Mouse (Mus musculus) lung, postnatal 0 days (tissue): ENCODE data around the gene Zbtb7a. TPM values are rescaled to one million over a fixed set of nuclear protein-coding genes. Genes with fewer than 3 reads are reported as not detected.
A peak's percentile ranks its signal among the peaks of the same experiment; 100 is the strongest.

Source experiments
- ATAC-seq: fragments of 200-750 bp; cut with Nextera tagmentation; 2 replicates; pipeline ENCODE4 v1.8.0; 2017; ENCODE audit warnings: moderate library complexity
- DNase-seq: peaks from one replicate; pipeline ENCODE4 v3.0.0-alpha.2; 2016; ENCODE audit warnings: low spot score
- H3K27ac ChIP-seq: fragments of 300-500 bp; sonication (generic); 2 replicates; pipeline ENCODE4 v1.5.1; 2014; ENCODE audit warnings: antibody characterized with exemption, mild to moderate bottlenecking, low read length, mixed read lengths
- H3K27me3 ChIP-seq: fragments of 300-500 bp; sonication (generic); replicated peaks from 2 replicates; pipeline ENCODE4 v1.6.1; 2014; ENCODE audit warnings: low read length, mixed read lengths; ENCODE audit not compliant: insufficient read depth
- H3K36me3 ChIP-seq: fragments of 300-500 bp; sonication (generic); 2 replicates; pipeline ENCODE4 v1.6.1; 2014; ENCODE audit warnings: low read length, mixed read lengths; ENCODE audit not compliant: insufficient read depth
- H3K4me1 ChIP-seq: fragments of 300-500 bp; sonication (generic); 2 replicates; pipeline ENCODE4 v1.6.1; 2014; ENCODE audit warnings: antibody characterized with exemption, low read depth, low read length, mixed read lengths; ENCODE audit not compliant: insufficient read depth
- H3K4me2 ChIP-seq: fragments of 300-500 bp; sonication (generic); replicated peaks from 2 replicates; pipeline ENCODE4 v1.6.1; 2014; ENCODE audit warnings: low read depth, mild to moderate bottlenecking, low read length, moderate library complexity, mixed read lengths
- H3K4me3 ChIP-seq: fragments of 300-500 bp; sonication (generic); 2 replicates; pipeline ENCODE4 v1.5.1; 2014; ENCODE audit warnings: low read depth, low read length
- H3K9ac ChIP-seq: fragments of 300-500 bp; sonication (generic); replicated peaks from 2 replicates; pipeline ENCODE4 v1.6.1; 2014; ENCODE audit warnings: low read depth, mild to moderate bottlenecking
- H3K9me3 ChIP-seq: fragments of 300-500 bp; sonication (generic); 2 replicates; pipeline ENCODE4 v1.6.1; 2016; ENCODE audit warnings: low read length, mixed read lengths
- CTCF ChIP-seq: IDR thresholded peaks from 2 replicates; pipeline ENCODE4 v1.5.1; 2016; ENCODE audit warnings: antibody characterized with exemption, mild to moderate bottlenecking
- EP300 ChIP-seq: IDR thresholded peaks from 2 replicates; pipeline ENCODE4 v1.6.1; 2016; ENCODE audit warnings: antibody characterized with exemption, mild to moderate bottlenecking, control low read depth
- WGBS: fragments of 180-500 bp; shearing (Covaris S2); extraction: QIAGEN DNeasy Blood & Tissue Kit; methylation state at CpG from one replicate; pipeline ENCODE4 v1.1.7; 2014; 5-methylcytosine and 5-hydroxymethylcytosine counted together
- polyA plus RNA-seq: library from polyadenylated mRNA; unstranded; fragments of >200 nt; fragmentation: Nextera tagmentation; extraction: Ambion mirVana; gene quantifications from 2 replicates; pipeline ENCODE4 v1.2.1, GENCODE M21; 2015

The Zbtb7a gene
- polyA plus RNA-seq, 1 experiment from 2014 or later, result 58.2 TPM

DNA sequence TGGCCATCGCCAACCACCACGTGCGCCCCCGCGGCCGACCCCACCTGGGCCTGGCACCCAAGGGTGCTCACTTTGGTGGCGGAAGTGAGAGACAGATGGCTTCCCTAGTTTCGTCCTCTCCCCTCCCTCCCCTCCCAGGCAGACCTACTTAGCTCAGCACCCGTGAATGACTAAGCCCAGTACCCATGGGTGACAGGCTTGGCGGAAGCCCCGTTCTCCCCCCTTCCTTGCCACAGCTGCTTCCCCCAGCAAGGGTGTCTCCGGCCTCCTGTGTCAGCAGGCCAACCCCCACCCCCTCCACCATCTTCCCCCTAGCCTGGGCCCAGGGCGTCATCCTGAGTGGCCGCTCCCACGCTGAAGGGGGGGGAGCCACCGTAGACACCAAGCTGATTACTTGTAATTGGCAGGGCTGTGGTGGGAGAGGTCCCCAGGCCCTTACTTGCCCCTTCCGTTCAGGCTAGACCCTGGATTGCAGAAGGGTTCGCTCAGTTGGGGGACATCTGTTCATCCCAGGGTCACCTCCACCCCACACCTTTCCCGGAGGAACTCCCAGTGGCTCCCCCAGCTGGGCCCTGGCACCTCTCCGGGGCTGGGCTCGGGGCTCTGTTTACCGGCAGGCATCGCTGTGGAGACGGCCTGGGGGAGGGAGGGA lies 3.2 kb downstream of the Zbtb7a start:
- TF ChIP-seq EP300 (peak; percentile 13; the same call in 1 of the 2 replicates), CTCF (peak; percentile 27)
- peak overlapping the region; percentile 95 for H3K27ac ChIP-seq
- H3K4me3 ChIP-seq, result peak overlapping the region; percentile 79
- peak overlapping the region; percentile 68 for H3K4me2 ChIP-seq
- peaks cover 51% of the 10 kb centered on the region for H3K4me1 ChIP-seq
- ATAC-seq, result no peak
- under 1% methylated on average over 15 of the region's 24 CpGs for WGBS
- H3K36me3 ChIP-seq, result no peaks in the 10 kb centered on the region
- peak; percentile 79 for DNase-seq
- H3K9ac ChIP-seq, result peak overlapping the region; percentile 76
- no peaks in the 10 kb centered on the region for H3K9me3 ChIP-seq
- no peaks in the 10 kb centered on the region for H3K27me3 ChIP-seq

DNA sequence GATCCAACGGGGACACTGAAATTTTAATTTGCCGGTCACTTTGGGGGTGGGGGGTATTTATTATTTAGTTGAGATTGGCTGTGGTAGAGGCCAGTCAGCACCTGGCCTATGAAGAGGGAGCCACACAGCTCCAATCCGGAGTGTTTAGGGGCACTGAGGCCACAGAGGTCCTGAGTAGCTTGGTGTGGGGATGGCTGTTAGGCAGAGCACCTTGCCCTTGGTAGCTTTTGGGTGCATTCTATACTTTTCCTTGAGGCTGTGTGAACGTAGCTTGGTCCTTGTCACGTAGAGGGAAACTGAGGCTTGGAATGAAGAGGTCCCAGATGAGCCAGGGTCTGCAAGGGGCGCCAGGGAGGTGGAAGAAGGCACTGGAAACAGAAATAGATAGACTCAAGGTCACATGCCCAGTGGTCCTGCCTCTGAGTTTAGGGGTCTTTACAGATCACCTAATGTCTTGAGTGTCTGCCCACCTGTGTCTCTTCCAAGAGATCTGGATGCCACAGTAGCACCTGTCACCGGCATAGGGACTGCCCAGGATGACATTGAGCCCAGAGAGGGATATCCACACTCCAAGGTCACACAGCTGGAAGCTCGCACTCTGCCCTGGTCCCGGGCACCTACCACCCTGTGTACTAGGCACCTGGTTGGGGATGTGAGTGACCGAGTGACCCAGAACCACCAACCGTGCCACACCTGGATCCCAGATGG lies 4.0 kb downstream of the Zbtb7a start:
- H3K4me2 ChIP-seq, result peak overlapping the region; percentile 68
- H3K9me3 ChIP-seq, result no peaks in the 10 kb centered on the region
- DNase-seq (no peak), ATAC-seq (no peak)
- no peak for TF ChIP-seq EP300
- no peak for TF ChIP-seq CTCF
- H3K27me3 ChIP-seq, result no peaks in the 10 kb centered on the region
- H3K9ac ChIP-seq, result peak overlapping the region; percentile 76
- 41% methylated on average over 11 of the region's 11 CpGs for WGBS
- peak overlapping the region; percentile 95 for H3K27ac ChIP-seq
- H3K4me3 ChIP-seq, result peak overlapping the region; percentile 79
- H3K4me1 ChIP-seq, result peaks cover 51% of the 10 kb centered on the region
- peaks cover 2% of the 10 kb centered on the region; the same call in 1 of the 2 replicates for H3K36me3 ChIP-seq

DNA sequence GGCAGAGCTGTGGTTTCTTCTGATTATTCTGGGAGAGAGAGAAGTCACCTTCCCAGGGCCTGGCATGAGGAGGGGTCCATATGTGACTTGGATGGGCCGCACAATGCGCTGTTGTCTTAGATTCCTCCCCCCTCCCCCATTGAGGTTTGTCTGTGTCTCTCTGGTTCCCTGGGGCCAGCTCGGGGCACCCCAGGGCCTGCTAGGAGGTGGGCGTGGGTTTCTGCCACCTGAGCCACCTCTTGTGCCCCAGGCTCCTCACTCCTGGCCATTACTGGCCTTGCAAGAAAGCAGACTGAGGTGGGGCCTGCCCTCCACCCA lies 4.5 kb downstream of the Zbtb7a start:
- Histone ChIP-seq H3K4me3 (peak overlapping the region; percentile 17; the same call in 1 of the 2 replicates), H3K9me3 (no peaks in the 10 kb centered on the region), H3K36me3 (peaks cover 6% of the 10 kb centered on the region; the same call in 1 of the 2 replicates), H3K27ac (peak overlapping the region; percentile 39; the same call in 1 of the 2 replicates), H3K27me3 (no peaks in the 10 kb centered on the region), H3K4me1 (peaks cover 50% of the 10 kb centered on the region), H3K4me2 (peak overlapping the region; percentile 68), H3K9ac (peak overlapping the region; percentile 10; the same call in 1 of the 2 replicates)
- TF ChIP-seq CTCF (no peak), EP300 (no peak)
- no peak for ATAC-seq
- WGBS, result 68% methylated on average over 4 of the region's 4 CpGs
- DNase-seq, result no peak

DNA sequence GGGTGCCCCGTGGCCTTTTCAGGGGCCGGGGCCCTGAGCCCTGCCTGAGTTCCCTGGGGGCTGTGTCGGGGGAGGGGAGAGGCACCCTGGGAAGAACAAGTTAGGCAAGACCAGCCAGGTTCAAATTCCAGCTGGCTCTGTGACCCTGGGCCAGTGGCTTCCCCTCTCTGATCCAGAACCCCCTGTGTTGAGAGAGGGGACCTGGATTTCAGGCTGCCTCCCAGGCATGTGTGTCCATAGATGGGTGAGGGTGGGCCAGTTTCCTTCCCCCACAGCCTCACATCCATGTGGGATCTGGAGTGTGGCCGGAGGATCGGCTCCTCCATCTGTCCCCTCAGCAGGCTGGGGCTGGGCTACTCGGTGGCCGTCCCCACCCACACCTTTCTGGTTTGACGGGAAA lies 5.0 kb downstream of the Zbtb7a start:
- H3K4me1 ChIP-seq, result peaks cover 45% of the 10 kb centered on the region
- no peaks in the 10 kb centered on the region for H3K27me3 ChIP-seq
- TF ChIP-seq CTCF (no peak), EP300 (no peak)
- H3K4me3 ChIP-seq, result peak overlapping the region; percentile 17
- WGBS, result 29% methylated on average over 8 of the region's 8 CpGs
- ATAC-seq (no peak), DNase-seq (no peak)
- peak overlapping the region; percentile 10 for H3K9ac ChIP-seq
- H3K36me3 ChIP-seq, result peaks cover 11% of the 10 kb centered on the region; the same call in 1 of the 2 replicates
- no peaks in the 10 kb centered on the region for H3K9me3 ChIP-seq
- H3K27ac ChIP-seq, result peak overlapping the region; percentile 39
- H3K4me2 ChIP-seq, result peak overlapping the region; percentile 68

DNA sequence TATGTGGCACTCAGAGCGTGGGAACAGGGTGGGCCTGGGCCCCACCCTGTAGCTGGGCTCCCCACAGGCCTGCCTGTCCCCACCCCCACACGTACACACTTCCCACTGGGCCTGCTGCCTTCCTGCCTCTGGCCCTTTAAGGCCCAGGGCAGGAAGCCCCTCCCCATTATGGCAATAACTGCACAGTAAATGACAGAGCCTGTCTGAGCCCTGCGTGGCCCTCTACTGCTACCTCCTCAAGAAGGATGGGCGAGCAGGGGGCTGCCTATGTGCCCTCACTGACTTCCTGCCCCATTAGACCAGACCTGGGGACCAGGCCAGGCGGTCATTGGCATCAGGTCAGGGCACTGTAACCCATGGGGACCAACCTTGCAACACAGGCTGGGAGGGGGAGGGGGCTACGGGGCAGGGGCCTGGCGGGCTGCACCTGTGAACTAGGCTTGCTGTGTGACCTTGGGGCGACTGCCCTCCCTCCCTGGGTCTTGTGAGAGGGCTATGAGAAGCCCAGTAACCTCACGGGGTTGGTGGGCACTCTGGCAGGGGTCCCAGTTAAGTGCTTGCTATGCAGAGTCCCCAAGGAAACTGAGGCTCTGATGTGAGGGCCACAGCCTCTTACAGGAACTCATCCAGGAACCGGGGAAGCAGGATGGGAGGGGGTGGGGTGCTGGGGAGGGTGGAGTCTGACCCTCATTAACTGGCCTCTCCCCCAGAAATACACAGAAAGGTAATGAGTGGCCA lies 5.9 kb downstream of the Zbtb7a start:
- no peaks in the 10 kb centered on the region for H3K9me3 ChIP-seq
- ATAC-seq (no peak), DNase-seq (peak; percentile 56)
- peak overlapping the region; percentile 34 for H3K9ac ChIP-seq
- H3K4me2 ChIP-seq, result peak overlapping the region; percentile 68
- H3K36me3 ChIP-seq, result peaks cover 18% of the 10 kb centered on the region
- 23% methylated on average over 9 of the region's 10 CpGs for WGBS
- H3K27me3 ChIP-seq, result no peaks in the 10 kb centered on the region
- no peak for TF ChIP-seq CTCF
- no peak for TF ChIP-seq EP300
- peak overlapping the region; percentile 17; the same call in 1 of the 2 replicates for H3K4me3 ChIP-seq
- peak overlapping the region; percentile 39 for H3K27ac ChIP-seq
- H3K4me1 ChIP-seq, result peaks cover 43% of the 10 kb centered on the region
